Mouse (Mus musculus) Muller cell, postnatal 12 days (primary cell): ENCODE results near the gene 4933411K16Rik.

Source experiments
- DNase-seq: peaks from one replicate; pipeline ENCODE4 v3.0.0-alpha.2; 2015; ENCODE audit errors: inconsistent ontology term

The 4933411K16Rik gene

GRCm38 (mm10) chr19:42051948-42052347 is at the start of gene 4933411K16Rik:
4933411K16Rik (plus strand) TSS chr19:42052248.
- no peak for DNase-seq

GRCm38 (mm10) chr19:42004258-42004657 is 47.8 kb upstream of the 4933411K16Rik start:
- no peak for DNase-seq

- no peak for DNase-seq
Measured at GRCm38 (mm10) chr19:42005616-42006015, 46.4 kb upstream of the 4933411K16Rik start.

GRCm38 (mm10) chr19:42006568-42006967 is 45.5 kb upstream of the 4933411K16Rik start:
- DNase-seq: peak; percentile 81

GRCm38 (mm10) chr19:42008586-42008985 is 43.5 kb upstream of the 4933411K16Rik start:
- DNase-seq: no peak

GRCm38 (mm10) chr19:42009067-42009466 is 43.0 kb upstream of the 4933411K16Rik start:
- DNase-seq: no peak

- DNase-seq: no peak
Measured at GRCm38 (mm10) chr19:42010436-42010835, 41.6 kb upstream of the 4933411K16Rik start.

GRCm38 (mm10) chr19:42011123-42011522 is 40.9 kb upstream of the 4933411K16Rik start:
- DNase-seq: no peak

GRCm38 (mm10) chr19:42014231-42014825 is 37.7 kb upstream of the 4933411K16Rik start:
- no peak for DNase-seq

- no peak for DNase-seq
Measured at GRCm38 (mm10) chr19:42015001-42015400, 37.0 kb upstream of the 4933411K16Rik start.

- DNase-seq: no peak
Measured at GRCm38 (mm10) chr19:42016251-42016650, 35.8 kb upstream of the 4933411K16Rik start.

- DNase-seq: peak; percentile 76
Measured at GRCm38 (mm10) chr19:42016840-42017239, 35.2 kb upstream of the 4933411K16Rik start.

GRCm38 (mm10) chr19:42017399-42018247 is 34.4 kb upstream of the 4933411K16Rik start:
- peak; percentile 95 for DNase-seq

- DNase-seq: no peak
Measured at GRCm38 (mm10) chr19:42019011-42019522, 33.0 kb upstream of the 4933411K16Rik start.

- DNase-seq: no peak
Measured at GRCm38 (mm10) chr19:42021681-42022541, 30.1 kb upstream of the 4933411K16Rik start.

GRCm38 (mm10) chr19:42022542-42022848 is 29.6 kb upstream of the 4933411K16Rik start:
- DNase-seq: peak; percentile 83

GRCm38 (mm10) chr19:42026158-42026557 is 25.9 kb upstream of the 4933411K16Rik start:
- DNase-seq: peak; percentile 70

- DNase-seq: no peak
Measured at GRCm38 (mm10) chr19:42031112-42031511, 20.9 kb upstream of the 4933411K16Rik start.

- no peak for DNase-seq
Measured at GRCm38 (mm10) chr19:42033611-42034010, 18.4 kb upstream of the 4933411K16Rik start.

GRCm38 (mm10) chr19:42034146-42034775 is 17.8 kb upstream of the 4933411K16Rik start:
- no peak for DNase-seq

GRCm38 (mm10) chr19:42034881-42035455 is 17.1 kb upstream of the 4933411K16Rik start:
- no peak for DNase-seq
